Mouse (Mus musculus) erythroblast, embryonic 14.5 days (primary cell): ENCODE data around the gene Ptdss2. TPM values are rescaled to one million over a fixed set of nuclear protein-coding genes. Genes with fewer than 3 reads are reported as not detected.

Source experiments
- H3K27me3 ChIP-seq: 2 replicates; pipeline ENCODE4 v1.6.1; 2012; ENCODE audit warnings: inconsistent platforms; ENCODE audit not compliant: control insufficient read depth
- H3K36me3 ChIP-seq: 2 replicates; pipeline ENCODE4 v1.6.1; 2012; ENCODE audit warnings: mild to moderate bottlenecking, inconsistent platforms; ENCODE audit not compliant: control insufficient read depth
- H3K4me1 ChIP-seq: 2 replicates; pipeline ENCODE4 v1.6.1; 2012; ENCODE audit warnings: inconsistent platforms; ENCODE audit not compliant: control insufficient read depth
- H3K4me3 ChIP-seq: replicated peaks from 2 replicates; pipeline ENCODE3; 2012; ENCODE audit warnings: moderate library complexity, mild to moderate bottlenecking, inconsistent platforms
- H3K9me3 ChIP-seq: 2 replicates; pipeline ENCODE4 v1.6.1; 2012; ENCODE audit warnings: low read length, inconsistent platforms, mixed read lengths; ENCODE audit not compliant: control insufficient read depth
- GATA1 ChIP-seq: IDR thresholded peaks from 2 replicates; pipeline ENCODE4 v1.6.1; 2012; ENCODE audit warnings: low read length, inconsistent platforms, mixed read lengths
- TAL1 ChIP-seq: IDR thresholded peaks from 3 replicates; pipeline ENCODE4 v1.6.1; 2012; ENCODE audit warnings: low read length, inconsistent platforms, mixed read lengths
- polyA plus RNA-seq: library from polyadenylated mRNA; stranded (reverse); fragments of >175 nt; gene quantifications from 2 replicates; pipeline ENCODE4 v1.2.3, GENCODE M21; 2012

Gene Ptdss2
- polyA plus RNA-seq, 1 experiment: 156 TPM

DNA sequence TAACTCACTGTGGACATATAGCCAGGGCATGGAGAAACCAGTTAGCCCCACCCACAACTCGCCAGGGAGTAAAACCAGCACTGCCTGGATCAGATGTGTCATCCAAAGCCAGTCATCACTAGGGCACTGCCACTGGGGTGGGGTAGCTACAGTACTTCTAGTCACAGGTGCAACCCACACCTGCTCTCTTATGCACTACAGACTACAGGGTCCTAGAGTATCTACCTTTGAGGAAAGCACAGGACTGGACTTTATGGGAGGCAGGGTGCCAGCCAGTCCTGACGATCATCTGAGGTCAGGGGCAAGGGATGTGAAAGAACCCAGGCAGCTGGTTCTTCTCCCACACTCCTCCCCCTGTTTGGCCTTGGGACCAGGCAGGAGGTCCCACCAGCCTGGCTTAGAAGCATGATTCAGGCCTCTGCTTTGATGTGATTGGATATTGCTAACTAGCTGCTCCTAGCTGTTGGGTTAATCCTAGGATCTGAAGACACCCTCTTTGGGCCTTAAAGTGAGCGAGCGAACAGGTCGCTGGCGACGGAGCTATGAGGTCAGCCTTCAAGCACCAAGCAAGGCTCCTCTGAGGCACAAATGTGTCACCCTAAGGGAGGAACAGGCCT lies 45.8 kb downstream of the Ptdss2 start:
- Histone ChIP-seq H3K36me3 (peaks cover 32% of the 10 kb centered on the region), H3K27me3 (no peaks in the 10 kb centered on the region), H3K4me1 (peaks cover 74% of the 10 kb centered on the region), H3K4me3 (peak overlapping the region; percentile 69), H3K9me3 (no peaks in the 10 kb centered on the region)
- no peak for TF ChIP-seq GATA1
- TF ChIP-seq TAL1: no peak

DNA sequence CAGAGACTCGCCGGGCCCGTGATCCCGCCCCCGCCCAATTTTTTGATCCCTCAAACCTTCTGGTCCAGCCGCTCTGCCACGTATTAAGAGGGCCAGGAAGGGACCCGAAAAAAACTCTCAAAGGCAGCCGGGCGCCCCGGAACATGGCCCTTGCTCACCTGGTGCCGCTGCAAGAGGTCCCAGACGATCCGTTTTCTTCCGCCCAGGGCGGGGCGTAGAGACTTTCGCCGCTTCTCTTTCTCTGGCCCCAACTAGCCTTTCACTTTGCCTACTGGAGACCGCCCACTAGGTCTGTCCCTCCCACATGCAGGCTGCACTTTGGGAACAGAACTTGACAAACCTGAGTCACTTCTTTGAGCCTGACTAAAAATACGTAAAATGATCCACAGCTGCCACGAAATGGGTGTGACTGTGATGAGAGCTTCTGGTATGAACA lies 46.4 kb downstream of the Ptdss2 start:
- Histone ChIP-seq H3K4me1 (peaks cover 80% of the 10 kb centered on the region), H3K4me3 (peak overlapping the region; percentile 69), H3K36me3 (peaks cover 26% of the 10 kb centered on the region), H3K27me3 (no peaks in the 10 kb centered on the region), H3K9me3 (no peaks in the 10 kb centered on the region)
- TF ChIP-seq GATA1: no peak
- no peak for TF ChIP-seq TAL1

DNA sequence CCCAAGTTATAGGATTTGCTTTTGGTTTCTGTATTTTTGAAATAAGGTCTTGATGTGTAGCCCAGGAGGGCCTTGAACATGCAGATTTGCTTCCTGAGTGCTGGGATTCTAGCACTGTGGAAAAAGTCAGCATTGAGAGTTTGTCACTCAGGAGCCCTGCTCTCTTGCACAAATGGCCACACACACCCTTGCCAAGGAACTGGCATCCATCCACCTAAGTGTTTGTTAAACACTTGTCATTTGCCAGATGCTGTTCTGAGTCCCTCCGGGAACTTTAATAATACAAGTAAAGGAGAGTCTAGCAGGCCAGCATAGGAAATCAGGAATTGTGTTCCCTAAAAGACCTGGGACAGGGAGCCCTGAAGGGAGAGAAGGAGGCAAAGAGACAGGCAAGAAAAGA lies 47.1 kb downstream of the Ptdss2 start:
- Histone ChIP-seq H3K4me3 (peak overlapping the region; percentile 69), H3K4me1 (peaks cover 78% of the 10 kb centered on the region)

DNA sequence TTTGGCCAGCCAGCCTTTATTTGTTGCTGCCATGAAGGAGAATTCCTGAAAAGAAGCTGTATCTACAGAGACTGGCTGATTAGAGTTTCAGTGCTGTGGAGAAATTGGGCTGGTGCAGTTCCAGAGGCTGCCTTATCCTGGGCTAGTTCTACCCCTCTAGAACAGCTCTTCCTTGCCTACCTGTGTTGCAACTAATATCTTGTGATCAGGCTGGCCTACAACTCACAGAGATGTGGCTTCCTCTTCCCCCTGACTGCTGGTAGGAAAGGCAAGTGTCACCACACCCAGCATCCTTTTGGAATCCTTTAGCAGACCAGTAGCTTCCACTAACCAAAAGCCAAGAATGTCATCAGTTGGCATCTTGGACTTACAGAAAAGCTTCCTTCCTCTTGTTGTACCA lies 47.7 kb downstream of the Ptdss2 start:
- Histone ChIP-seq H3K27me3 (no peaks in the 10 kb centered on the region), H3K9me3 (no peaks in the 10 kb centered on the region), H3K4me3 (no peak overlapping the region), H3K36me3 (peaks cover 13% of the 10 kb centered on the region), H3K4me1 (peaks cover 73% of the 10 kb centered on the region)
- TF ChIP-seq TAL1: no peak
- TF ChIP-seq GATA1: no peak

More for the DNA sequence above, 47.1 kb downstream of the Ptdss2 start:
- Histone ChIP-seq H3K27me3 (no peaks in the 10 kb centered on the region), H3K9me3 (no peaks in the 10 kb centered on the region), H3K36me3 (peaks cover 19% of the 10 kb centered on the region)
- no peak for TF ChIP-seq GATA1
- TF ChIP-seq TAL1: no peak

DNA sequence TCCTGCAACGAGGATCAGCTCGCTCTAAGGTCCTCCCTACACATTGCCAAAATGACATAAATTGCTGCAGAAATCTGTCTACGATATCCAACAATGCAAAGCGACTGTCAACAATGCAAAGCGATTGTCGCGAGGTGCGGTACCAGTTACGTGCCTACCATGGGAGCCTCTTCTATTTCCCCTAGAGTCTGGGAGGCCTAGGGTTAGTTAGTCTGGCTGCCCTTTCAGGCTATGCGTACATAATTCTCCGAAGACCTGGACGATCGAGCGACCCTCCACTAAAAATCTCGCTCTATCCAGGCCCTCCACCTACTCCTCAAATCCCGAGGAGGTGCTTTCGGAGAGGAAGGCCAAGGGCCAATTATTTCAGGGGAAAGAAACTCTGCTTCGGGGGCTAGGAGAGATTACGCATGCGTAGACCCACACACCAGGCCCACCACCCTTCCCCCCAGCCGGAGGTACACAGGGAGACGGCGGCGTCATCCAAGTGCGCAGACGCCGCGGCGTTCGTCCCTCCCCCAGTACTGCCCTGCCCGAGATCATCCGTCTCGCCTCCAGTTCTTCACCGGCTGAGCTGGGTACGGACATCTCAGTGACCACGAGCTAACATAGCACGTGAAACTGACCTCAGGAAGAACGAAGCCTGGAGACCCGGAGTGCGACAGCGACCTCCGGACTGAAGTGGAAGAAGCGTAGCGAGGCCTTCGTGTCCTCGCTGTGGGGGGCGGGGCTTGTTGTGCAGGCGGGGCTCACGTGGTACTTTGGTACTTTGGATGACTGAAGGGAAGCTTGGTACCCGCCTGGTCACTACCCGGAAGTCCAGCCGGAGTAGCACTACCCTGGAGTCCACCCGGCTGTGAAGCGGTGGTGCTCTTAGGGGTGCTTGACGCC lies 50.2 kb downstream of the Ptdss2 start, which contains the start of gene Rnh1:
Gene Rnh1 (minus strand): TSS at position 742 of the 891 bp plus-strand sequence.
- H3K4me3 ChIP-seq: peak within 1 kb of the TSS; percentile 77
- H3K4me1 ChIP-seq: peaks cover 71% of the 10 kb centered on the region
- no peaks in the 10 kb centered on the region for H3K27me3 ChIP-seq
- no peaks in the 10 kb centered on the region for H3K36me3 ChIP-seq
- H3K9me3 ChIP-seq: no peaks in the 10 kb centered on the region
- TF ChIP-seq TAL1: no peak
- no peak for TF ChIP-seq GATA1

DNA sequence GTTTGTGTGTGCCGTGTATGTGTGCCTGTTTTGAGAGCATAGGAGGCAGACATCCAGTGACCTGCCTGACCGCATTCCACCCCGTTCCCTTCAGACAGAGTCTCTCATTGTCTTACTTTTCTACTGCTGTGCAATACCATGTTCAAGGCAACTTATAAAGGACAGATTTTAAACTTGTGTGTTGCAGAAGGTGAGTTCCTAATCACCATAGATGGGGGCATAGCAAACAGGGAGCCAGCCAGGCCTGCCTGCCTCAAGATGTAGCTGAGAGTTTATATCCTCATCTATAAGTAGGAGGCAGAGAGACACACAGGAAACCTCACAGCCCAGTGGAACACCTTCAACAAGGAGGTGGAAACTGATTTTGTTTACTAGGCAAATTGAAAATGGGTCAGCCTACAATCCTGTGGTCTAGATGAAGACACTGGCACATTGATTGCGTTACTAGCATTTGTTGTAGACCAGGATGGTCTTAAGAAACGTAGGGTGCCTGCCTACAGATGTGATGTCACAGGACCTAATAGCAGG lies 51.2 kb downstream of the Ptdss2 start:
- H3K9me3 ChIP-seq: peaks cover 2% of the 10 kb centered on the region; the same call in 1 of the 2 replicates
- H3K4me1 ChIP-seq: peaks cover 61% of the 10 kb centered on the region
- no peaks in the 10 kb centered on the region for H3K36me3 ChIP-seq
- H3K4me3 ChIP-seq: peak overlapping the region; percentile 77
- H3K27me3 ChIP-seq: peaks cover 5% of the 10 kb centered on the region
- TF ChIP-seq TAL1 (no peak), GATA1 (no peak)

DNA sequence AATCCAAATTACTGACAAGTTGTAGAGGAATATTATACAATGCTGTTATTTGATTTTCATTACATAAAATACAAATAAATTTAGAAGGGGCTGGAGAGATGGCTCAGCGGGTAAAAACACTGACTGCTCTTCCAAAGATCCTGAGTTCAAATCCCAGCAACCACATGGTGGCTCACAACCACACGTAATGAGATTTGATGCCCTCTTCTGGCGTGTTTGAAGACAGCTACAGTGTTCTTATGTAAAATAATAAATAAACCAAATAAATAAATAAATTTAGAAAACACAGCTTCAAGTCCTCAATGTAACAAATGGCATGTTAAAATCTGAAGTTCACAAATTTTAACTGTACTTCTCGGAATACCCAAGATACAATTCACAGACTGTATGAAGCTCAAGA lies 52.9 kb downstream of the Ptdss2 start:
- no peak for TF ChIP-seq TAL1
- no peak for TF ChIP-seq GATA1
- Histone ChIP-seq H3K4me1 (peaks cover 44% of the 10 kb centered on the region), H3K4me3 (no peak overlapping the region), H3K36me3 (no peaks in the 10 kb centered on the region), H3K9me3 (peaks cover 2% of the 10 kb centered on the region; the same call in 1 of the 2 replicates), H3K27me3 (peaks cover 5% of the 10 kb centered on the region)

DNA sequence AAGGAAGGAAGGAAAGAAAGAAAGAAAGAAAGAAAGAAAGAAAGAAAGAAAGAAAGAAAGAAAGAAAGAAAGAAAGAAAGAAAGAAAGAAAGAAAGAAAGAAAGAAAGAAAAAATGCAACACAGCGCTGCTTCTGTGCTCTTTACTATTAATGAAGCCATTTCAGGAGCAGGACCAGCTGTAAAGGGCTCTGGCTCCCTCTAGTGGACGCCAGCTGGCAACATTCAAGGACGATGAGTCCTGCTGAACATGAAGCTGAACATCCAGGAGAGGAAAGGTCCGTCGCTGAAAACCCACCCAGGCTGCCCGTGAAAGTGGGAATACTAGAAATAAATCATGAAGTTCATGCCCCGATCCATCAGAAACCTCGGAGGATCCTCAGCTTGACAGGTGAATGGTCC lies 54.0 kb downstream of the Ptdss2 start:
- Histone ChIP-seq H3K27me3 (peaks cover 5% of the 10 kb centered on the region), H3K9me3 (peaks cover 2% of the 10 kb centered on the region; the same call in 1 of the 2 replicates), H3K4me3 (no peak overlapping the region), H3K36me3 (no peaks in the 10 kb centered on the region), H3K4me1 (peaks cover 33% of the 10 kb centered on the region)
- no peak for TF ChIP-seq TAL1
- TF ChIP-seq GATA1: no peak

DNA sequence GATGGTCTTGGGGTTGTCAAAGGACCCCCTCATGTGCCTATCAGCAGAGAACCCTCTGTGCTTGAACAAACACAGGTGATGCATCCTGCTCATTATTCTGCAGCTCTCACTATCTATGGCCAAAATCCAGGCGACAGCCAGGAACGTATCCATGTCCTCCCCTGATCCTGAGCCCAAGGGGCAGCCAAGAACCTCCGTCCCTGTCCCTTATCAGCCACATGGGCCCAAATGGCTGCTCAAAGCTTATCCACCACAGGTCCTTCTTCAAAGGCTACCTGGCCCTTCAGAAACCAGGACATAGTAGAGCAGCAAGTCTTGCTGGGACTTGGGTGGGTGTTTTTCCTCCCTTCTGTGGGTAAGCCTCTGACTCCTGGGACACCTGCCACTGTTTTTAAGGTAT lies 66.0 kb downstream of the Ptdss2 start:
- Histone ChIP-seq H3K36me3 (peaks cover 54% of the 10 kb centered on the region), H3K27me3 (no peaks in the 10 kb centered on the region), H3K4me1 (peaks cover 46% of the 10 kb centered on the region), H3K4me3 (no peak overlapping the region), H3K9me3 (no peaks in the 10 kb centered on the region)
- no peak for TF ChIP-seq GATA1
- no peak for TF ChIP-seq TAL1
